Mouse (Mus musculus): ENCODE measurements around the gene Hist2h2be.

DNA sequence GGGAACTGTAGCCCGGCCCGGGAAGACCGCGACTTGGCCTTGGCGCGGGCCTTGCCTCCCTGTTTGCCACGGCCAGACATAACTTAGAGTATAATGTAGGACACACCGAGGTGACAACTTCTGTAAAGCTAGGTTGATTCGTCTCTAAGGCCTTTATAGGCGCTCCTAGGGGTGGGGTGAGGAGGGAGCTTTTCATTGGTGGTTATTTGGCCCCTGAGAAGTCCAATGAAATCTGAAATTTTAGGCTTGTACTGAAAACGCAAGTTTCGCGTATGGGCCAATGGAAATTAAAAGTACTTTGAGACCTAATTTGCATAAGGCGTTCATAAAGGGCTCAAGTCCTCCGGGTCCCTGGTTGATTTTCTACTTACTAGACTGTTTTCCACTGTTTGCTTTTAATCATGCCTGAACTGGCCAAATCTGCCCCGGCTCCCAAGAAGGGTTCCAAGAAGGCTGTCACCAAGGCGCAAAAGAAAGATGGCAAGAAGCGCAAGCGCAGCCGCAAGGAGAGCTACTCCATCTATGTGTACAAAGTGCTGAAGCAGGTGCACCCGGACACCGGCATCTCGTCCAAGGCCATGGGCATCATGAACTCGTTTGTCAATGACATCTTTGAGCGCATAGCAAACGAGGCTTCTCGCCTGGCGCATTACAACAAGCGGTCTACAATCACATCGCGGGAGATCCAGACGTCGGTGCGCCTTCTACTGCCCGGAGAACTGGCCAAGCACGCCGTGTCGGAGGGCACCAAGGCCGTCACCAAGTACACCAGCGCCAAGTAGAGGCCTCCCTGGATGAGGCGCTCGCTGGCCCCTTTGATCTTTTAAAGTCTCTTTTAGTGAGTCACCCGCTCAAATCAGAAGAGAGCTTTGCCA is at the start of gene Hist2h2be, which contains the start of gene Hist2h2ac:
- peak; percentile 92 for TF ChIP-seq POLR2A (IDR thresholded peaks at IDR 0.05; ENCODE audit: borderline replicate concordance, control insufficient read depth, low read depth, low read length)
- TF ChIP-seq CTCF (IDR thresholded peaks at IDR 0.05; ENCODE audit: control insufficient read depth, insufficient read depth, low read length), result peak; percentile 11; the same call in 1 of the 2 replicates

Measured in bone marrow, adult 2 months (tissue).